Mouse (Mus musculus) spleen, adult 12 weeks (tissue): ENCODE data around the gene Ripor2.
"Not testable (repeated sequence)": the region's sequence is repeated elsewhere in the genome, so short reads cannot be mapped to it uniquely, and the experiment has no call there.

ENCODE experiments used
- DNase-seq: peaks from one replicate; pipeline ENCODE4 v3.0.0; 2022; ENCODE audit warnings: low spot score

Gene Ripor2

GRCm38 (mm10) chr13:24714360-24714885 lies 132.4 kb downstream of the Ripor2 start:
- no peak for DNase-seq

GRCm38 (mm10) chr13:24715601-24716000 lies 133.6 kb downstream of the Ripor2 start:
- no peak for DNase-seq

- DNase-seq, result no peak
These were observed 134.5 kb downstream of the Ripor2 start for GRCm38 (mm10) chr13:24716441-24716840.

GRCm38 (mm10) chr13:24717677-24718076 lies 135.7 kb downstream of the Ripor2 start:
- no peak for DNase-seq

GRCm38 (mm10) chr13:24721502-24721901 lies 139.5 kb downstream of the Ripor2 start:
- no peak for DNase-seq

- DNase-seq, result no peak
These were observed 141.9 kb downstream of the Ripor2 start for GRCm38 (mm10) chr13:24723699-24724394.

- DNase-seq, result no peak
These were observed 142.4 kb downstream of the Ripor2 start for GRCm38 (mm10) chr13:24724395-24724759.

- no peak for DNase-seq
These were observed 147.1 kb downstream of the Ripor2 start for GRCm38 (mm10) chr13:24729128-24729527.

GRCm38 (mm10) chr13:24734502-24734901 lies 152.5 kb downstream of the Ripor2 start:
- DNase-seq, result no peak

- DNase-seq, result no peak
These were observed 153.7 kb downstream of the Ripor2 start for GRCm38 (mm10) chr13:24735608-24736131.

- no peak for DNase-seq
These were observed 159.0 kb downstream of the Ripor2 start, which contains the start of gene Armh2 for GRCm38 (mm10) chr13:24741028-24741427. Gene Armh2 (plus strand): TSS chr13:24741232.

- DNase-seq, result no peak
These were observed 165.8 kb downstream of the Ripor2 start for GRCm38 (mm10) chr13:24747823-24748222.

- DNase-seq, result no peak
These were observed 168.8 kb downstream of the Ripor2 start for GRCm38 (mm10) chr13:24750807-24751206.

GRCm38 (mm10) chr13:24751396-24751795 lies 169.4 kb downstream of the Ripor2 start:
- no peak for DNase-seq

GRCm38 (mm10) chr13:24756756-24757155 lies 174.8 kb downstream of the Ripor2 start:
- no peak for DNase-seq

- DNase-seq, result no peak
These were observed 176.0 kb downstream of the Ripor2 start for GRCm38 (mm10) chr13:24757820-24758564.

GRCm38 (mm10) chr13:24759451-24759850 lies 177.5 kb downstream of the Ripor2 start:
- no peak for DNase-seq

- DNase-seq, result no peak
These were observed 178.4 kb downstream of the Ripor2 start for GRCm38 (mm10) chr13:24760351-24760870.

- DNase-seq, result no peak
These were observed 179.1 kb downstream of the Ripor2 start for GRCm38 (mm10) chr13:24761083-24761402.

GRCm38 (mm10) chr13:24761403-24762227 lies 179.6 kb downstream of the Ripor2 start, which contains the start of gene Gmnn:
Gene Gmnn (minus strand): TSS chr13:24761923.
- DNase-seq, result peak; percentile 93

GRCm38 (mm10) chr13:24762254-24762653 lies 180.3 kb downstream of the Ripor2 start:
- no peak for DNase-seq

GRCm38 (mm10) chr13:24767809-24768208 lies 185.8 kb downstream of the Ripor2 start:
- not testable (repeated sequence) for DNase-seq
